Mouse (Mus musculus) heart, embryonic 13.5 days (tissue): ENCODE data around the gene Rab40c. TPM values are rescaled to one million over a fixed set of nuclear protein-coding genes. Genes with fewer than 3 reads are reported as not detected.

ENCODE experiments used
- ATAC-seq: fragments of 200-750 bp; cut with Nextera tagmentation; 2 replicates; pipeline ENCODE4 v1.8.0; 2017; ENCODE audit warnings: moderate TSS enrichment; ENCODE audit not compliant: insufficient number of reproducible peaks, low FRiP score, low TSS enrichment; ENCODE audit errors: extremely low read depth
- H3K27ac ChIP-seq: fragments of 300-500 bp; sonication (generic); replicated peaks from 2 replicates; pipeline ENCODE4 v1.5.1; 2015; ENCODE audit warnings: moderate library complexity, mild to moderate bottlenecking, inconsistent platforms
- H3K27me3 ChIP-seq: fragments of 300-500 bp; sonication (generic); replicated peaks from 2 replicates; pipeline ENCODE4 v1.6.1; 2015; ENCODE audit warnings: mild to moderate bottlenecking, inconsistent platforms
- H3K36me3 ChIP-seq: fragments of 300-500 bp; sonication (generic); 2 replicates; pipeline ENCODE4 v1.6.1; 2015; ENCODE audit warnings: mild to moderate bottlenecking, inconsistent platforms
- H3K4me1 ChIP-seq: fragments of 300-500 bp; sonication (generic); 2 replicates; pipeline ENCODE4 v1.6.1; 2015; ENCODE audit warnings: inconsistent platforms
- H3K4me2 ChIP-seq: fragments of 300-500 bp; sonication (generic); 2 replicates; pipeline ENCODE4 v1.6.1; 2015; ENCODE audit warnings: inconsistent platforms, mild to moderate bottlenecking, moderate library complexity
- H3K4me3 ChIP-seq: fragments of 300-500 bp; sonication (generic); 2 replicates; pipeline ENCODE4 v1.5.1; 2015; ENCODE audit warnings: moderate library complexity, mild to moderate bottlenecking, inconsistent platforms
- H3K9ac ChIP-seq: fragments of 300-500 bp; sonication (generic); 2 replicates; pipeline ENCODE4 v1.6.1; 2015; ENCODE audit warnings: inconsistent platforms, mild to moderate bottlenecking, moderate library complexity
- H3K9me3 ChIP-seq: fragments of 300-500 bp; sonication (generic); 2 replicates; pipeline ENCODE4 v1.6.1; 2016; ENCODE audit warnings: inconsistent platforms
- WGBS: fragments of 180-500 bp; shearing (Covaris S2); methylation state at CpG from one replicate; pipeline ENCODE4 v1.1.7; 2015; ENCODE audit warnings: mixed read lengths; 5-methylcytosine and 5-hydroxymethylcytosine counted together
- polyA plus RNA-seq: library from polyadenylated mRNA; unstranded; fragments of >200 nt; fragmentation: Nextera tagmentation; extraction: Ambion mirVana; gene quantifications from 2 replicates; pipeline ENCODE4 v1.2.1, GENCODE M21; 2015

Gene Rab40c
- polyA plus RNA-seq, 1 experiment from 2014 or later, result 16.4 TPM

DNA sequence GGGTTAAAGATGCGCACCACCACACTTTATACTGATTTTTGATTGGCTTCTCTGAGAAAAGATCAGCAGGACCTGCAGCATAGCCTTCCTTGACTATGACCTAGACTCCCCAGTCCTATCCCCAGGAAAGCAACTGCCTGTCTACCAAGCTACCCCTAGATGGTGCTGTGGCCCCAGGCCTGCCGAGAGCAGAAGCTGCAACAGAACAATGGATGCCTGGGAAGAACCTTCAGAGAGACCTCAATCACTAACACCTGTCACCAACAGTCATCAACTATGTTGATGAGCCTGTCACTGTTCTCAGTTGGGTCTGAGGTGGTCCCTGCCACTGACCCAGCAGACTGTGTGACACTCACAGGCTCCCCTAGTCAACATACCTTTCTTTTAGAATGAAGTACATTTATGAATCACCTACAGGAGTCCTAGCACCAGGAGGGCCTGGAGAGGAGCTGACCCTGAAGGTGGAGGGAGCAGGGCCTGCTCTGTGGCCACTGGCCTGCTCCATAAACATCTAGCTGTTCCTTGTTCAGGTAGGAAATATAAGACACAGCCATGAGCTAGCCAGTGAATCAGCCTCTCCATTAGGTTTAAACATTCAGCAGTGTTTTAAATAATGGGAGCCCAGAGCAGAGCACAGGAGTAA is 25.4 kb downstream of the Rab40c start:
- H3K27me3 ChIP-seq, result no peaks in the 10 kb centered on the region
- no peak overlapping the region for H3K4me3 ChIP-seq
- no peak overlapping the region for H3K4me2 ChIP-seq
- 30% methylated on average over 2 of the region's 2 CpGs for WGBS
- H3K36me3 ChIP-seq, result peaks cover 18% of the 10 kb centered on the region
- peaks cover 13% of the 10 kb centered on the region for H3K4me1 ChIP-seq
- H3K27ac ChIP-seq, result no peak overlapping the region
- H3K9me3 ChIP-seq, result no peaks in the 10 kb centered on the region
- no peak for ATAC-seq
- H3K9ac ChIP-seq, result no peak overlapping the region

DNA sequence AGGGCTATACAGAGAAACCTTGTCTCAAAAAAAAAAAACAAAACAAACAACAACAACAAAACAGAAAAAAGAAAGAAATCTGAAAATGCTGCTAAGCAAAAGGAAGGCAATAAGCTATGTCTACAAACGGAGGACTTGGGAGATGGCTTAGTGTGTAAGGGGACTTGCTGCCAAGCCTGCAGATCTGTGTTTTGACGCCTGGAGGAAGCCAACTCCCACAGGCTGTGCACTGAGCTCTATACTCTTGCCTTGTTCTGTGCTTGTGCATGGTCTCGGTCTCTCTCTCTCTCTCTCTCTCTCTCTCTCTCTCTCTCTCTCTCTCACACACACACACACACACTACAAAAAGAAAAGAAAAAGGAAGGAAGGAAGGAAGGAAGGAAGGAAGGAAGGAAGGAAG is 30.7 kb downstream of the Rab40c start:
- no peak for ATAC-seq
- 84% methylated on average over 3 of the region's 3 CpGs for WGBS
- H3K36me3 ChIP-seq, result peaks cover 50% of the 10 kb centered on the region

DNA sequence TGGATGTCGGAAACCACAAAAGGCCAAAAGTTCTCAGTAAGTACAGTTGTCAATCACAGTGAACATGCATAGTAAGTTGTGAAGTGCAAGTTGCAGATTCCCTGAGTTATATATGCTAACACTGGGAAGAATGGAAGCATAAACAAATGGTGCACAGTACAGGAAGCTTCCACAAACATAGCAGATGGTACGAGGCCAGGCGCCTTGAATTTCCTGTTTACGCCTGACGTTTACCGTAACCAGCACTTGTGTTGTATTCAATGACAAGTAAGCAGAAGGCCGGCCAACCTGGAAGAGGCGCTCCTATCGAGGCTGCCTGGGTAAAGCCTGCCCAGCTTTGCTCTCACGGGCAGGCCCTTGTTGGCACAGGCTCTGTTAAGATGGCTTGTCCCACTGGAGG is 32.1 kb downstream of the Rab40c start:
- WGBS, result 78% methylated on average over 10 of the region's 10 CpGs
- Histone ChIP-seq H3K36me3 (peaks cover 64% of the 10 kb centered on the region), H3K27me3 (no peaks in the 10 kb centered on the region), H3K4me3 (no peak overlapping the region), H3K27ac (no peak overlapping the region), H3K4me2 (no peak overlapping the region), H3K4me1 (no peaks in the 10 kb centered on the region), H3K9me3 (no peaks in the 10 kb centered on the region), H3K9ac (no peak overlapping the region)
- no peak for ATAC-seq

More for the DNA sequence above, 30.7 kb downstream of the Rab40c start:
- no peak overlapping the region for H3K9ac ChIP-seq
- H3K4me3 ChIP-seq, result no peak overlapping the region
- no peaks in the 10 kb centered on the region for H3K27me3 ChIP-seq
- H3K9me3 ChIP-seq, result no peaks in the 10 kb centered on the region
- H3K4me1 ChIP-seq, result no peaks in the 10 kb centered on the region
- H3K27ac ChIP-seq, result no peak overlapping the region
- H3K4me2 ChIP-seq, result no peak overlapping the region

DNA sequence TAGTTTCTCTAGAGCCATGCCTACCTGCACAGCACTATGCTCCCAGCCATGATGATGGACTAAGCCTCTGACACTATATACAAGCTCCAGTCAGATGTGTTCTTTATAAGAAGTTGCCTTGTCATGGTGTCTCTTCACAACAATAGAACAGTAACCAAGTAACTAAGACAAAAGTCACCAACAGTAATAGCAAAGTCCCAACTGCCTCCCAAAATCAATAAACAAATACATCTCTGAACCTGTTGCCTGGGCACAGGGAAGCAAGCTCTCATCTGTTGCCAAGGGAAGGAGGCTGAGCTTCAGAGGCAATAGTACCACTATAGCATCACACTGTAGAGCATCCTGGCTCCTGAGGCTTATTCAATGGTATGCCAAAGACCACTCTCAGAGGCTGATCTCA is 32.7 kb downstream of the Rab40c start:
- Histone ChIP-seq H3K9ac (no peak overlapping the region), H3K4me3 (no peak overlapping the region), H3K9me3 (no peaks in the 10 kb centered on the region), H3K27ac (no peak overlapping the region), H3K36me3 (peaks cover 69% of the 10 kb centered on the region), H3K27me3 (no peaks in the 10 kb centered on the region), H3K4me2 (no peak overlapping the region), H3K4me1 (peaks cover under 1% of the 10 kb centered on the region; the same call in 1 of the 2 replicates)
- ATAC-seq, result no peak

DNA sequence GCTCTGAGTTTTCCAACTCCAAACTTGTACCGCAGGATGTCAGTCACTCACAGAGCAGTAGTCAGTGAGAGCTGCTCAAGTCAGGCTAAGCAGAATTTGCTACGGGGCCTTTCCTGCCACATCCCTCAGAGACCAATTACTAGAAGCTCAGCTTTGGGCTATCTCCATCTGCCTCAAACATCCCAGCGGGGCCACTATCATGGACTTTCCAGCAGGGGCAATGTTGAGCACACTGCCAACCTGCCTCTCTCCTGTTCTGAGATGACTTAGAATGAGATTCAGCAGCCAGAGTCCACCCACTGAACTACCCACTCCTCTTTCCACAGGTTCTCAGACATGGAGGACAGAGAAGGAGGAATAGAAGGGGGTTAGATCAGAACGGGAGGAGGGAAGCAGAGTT is 33.9 kb downstream of the Rab40c start:
- no peak overlapping the region for H3K4me2 ChIP-seq
- WGBS, result 71% methylated on average over 4 of the region's 4 CpGs
- peaks cover 72% of the 10 kb centered on the region for H3K36me3 ChIP-seq
- H3K9me3 ChIP-seq, result no peaks in the 10 kb centered on the region
- no peak overlapping the region for H3K27ac ChIP-seq
- H3K9ac ChIP-seq, result no peak overlapping the region
- H3K4me3 ChIP-seq, result no peak overlapping the region
- no peaks in the 10 kb centered on the region for H3K27me3 ChIP-seq
- no peak for ATAC-seq
- peaks cover 11% of the 10 kb centered on the region for H3K4me1 ChIP-seq

DNA sequence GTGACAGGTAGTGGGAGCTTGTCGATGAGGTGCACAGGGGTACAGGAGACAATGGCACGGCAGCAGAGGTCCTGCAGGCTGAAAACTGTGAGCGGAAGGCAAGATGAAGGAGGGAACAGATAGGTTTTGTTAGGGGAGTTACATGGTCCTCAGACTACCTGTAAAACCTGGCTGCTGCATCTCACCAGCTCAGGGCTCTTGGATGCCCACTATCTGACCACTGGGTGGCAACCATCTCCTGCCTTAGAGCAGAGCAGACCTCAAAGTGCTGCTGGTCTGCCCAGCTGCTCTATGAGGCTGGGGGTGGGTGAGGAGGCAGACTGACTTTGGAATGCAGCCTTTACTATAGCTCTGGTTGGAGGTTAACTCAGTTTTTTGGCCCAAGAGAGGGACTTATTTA is 35.7 kb downstream of the Rab40c start:
- WGBS, result 88% methylated on average over 3 of the region's 3 CpGs

DNA sequence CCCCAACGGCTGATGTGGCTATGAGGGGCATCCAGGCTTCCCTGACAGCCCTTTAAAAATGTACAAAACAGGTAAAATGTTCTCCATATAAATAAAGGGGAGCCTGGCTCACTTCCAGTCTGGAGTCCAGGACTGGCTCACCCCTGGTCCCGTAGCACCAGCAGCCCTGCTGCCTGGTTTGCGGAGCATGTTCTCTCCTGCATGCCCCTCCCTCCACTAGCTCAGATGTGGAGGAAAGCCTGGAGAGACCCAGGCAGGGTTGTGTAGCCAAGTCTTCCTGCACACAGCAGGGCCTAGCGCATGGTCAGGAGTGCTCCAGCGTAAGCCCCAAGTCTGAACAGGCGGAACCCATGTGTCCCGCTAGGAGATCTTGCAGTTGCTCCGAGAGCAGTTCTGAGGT is 36.3 kb downstream of the Rab40c start:
- H3K4me3 ChIP-seq, result no peak overlapping the region
- H3K9me3 ChIP-seq, result no peaks in the 10 kb centered on the region
- no peak overlapping the region for H3K27ac ChIP-seq
- H3K4me1 ChIP-seq, result peaks cover 13% of the 10 kb centered on the region
- H3K36me3 ChIP-seq, result peaks cover 64% of the 10 kb centered on the region
- H3K9ac ChIP-seq, result no peak overlapping the region
- no peak for ATAC-seq
- no peak overlapping the region for H3K4me2 ChIP-seq
- 84% methylated on average over 8 of the region's 8 CpGs for WGBS
- H3K27me3 ChIP-seq, result no peaks in the 10 kb centered on the region

More for the DNA sequence above, 35.7 kb downstream of the Rab40c start:
- ATAC-seq, result no peak
- Histone ChIP-seq H3K36me3 (peaks cover 64% of the 10 kb centered on the region), H3K9ac (no peak overlapping the region), H3K27me3 (no peaks in the 10 kb centered on the region), H3K4me2 (no peak overlapping the region), H3K27ac (no peak overlapping the region), H3K9me3 (no peaks in the 10 kb centered on the region), H3K4me1 (peaks cover 13% of the 10 kb centered on the region), H3K4me3 (no peak overlapping the region)

DNA sequence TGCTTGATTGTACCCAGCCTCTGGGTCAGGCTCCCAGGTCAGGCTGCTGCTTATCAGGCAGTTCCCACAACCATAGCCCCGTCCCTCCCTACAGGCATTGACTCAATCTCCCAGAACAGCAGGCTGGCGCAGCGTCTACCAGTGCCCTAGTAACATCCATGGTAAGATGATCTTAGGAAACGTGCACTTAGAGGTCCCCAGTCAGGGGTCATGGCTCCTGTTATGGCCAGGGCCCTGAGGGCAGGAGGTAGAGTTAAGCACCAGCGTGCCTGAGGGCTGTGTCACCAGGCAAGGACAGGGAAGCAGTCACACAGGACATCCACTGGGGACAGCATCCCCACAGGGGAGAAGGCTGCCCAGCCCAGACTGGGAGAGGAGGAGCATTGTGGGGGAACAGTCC is 37.2 kb downstream of the Rab40c start:
- no peak overlapping the region for H3K9ac ChIP-seq
- H3K4me1 ChIP-seq, result peaks cover 13% of the 10 kb centered on the region
- no peaks in the 10 kb centered on the region for H3K9me3 ChIP-seq
- peaks cover 62% of the 10 kb centered on the region for H3K36me3 ChIP-seq
- H3K4me3 ChIP-seq, result no peak overlapping the region
- 33% methylated on average over 5 of the region's 5 CpGs for whole genome bisulfite sequencing
- no peak for ATAC-seq
- no peaks in the 10 kb centered on the region for H3K27me3 ChIP-seq
- no peak overlapping the region for H3K4me2 ChIP-seq
- H3K27ac ChIP-seq, result no peak overlapping the region; the same call in 1 of the 2 replicates

DNA sequence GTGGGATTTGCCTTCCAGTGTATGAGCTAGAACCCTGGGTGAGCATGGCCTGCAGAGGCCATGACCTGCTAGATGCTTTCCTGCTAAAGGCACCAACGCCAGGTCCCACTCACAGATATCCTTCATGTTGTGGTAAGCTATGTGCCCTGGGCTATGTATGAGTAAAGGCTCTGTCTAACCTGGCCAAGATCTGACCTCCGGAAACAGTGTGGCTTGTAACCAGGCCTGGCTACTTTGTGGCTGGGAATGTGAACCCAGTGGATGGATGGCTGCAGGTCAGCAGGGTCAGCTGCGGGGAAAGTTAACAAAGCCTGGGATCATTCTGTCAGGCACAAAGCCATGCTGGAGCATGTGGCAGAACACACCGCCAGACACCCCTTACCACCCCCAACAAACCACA is 37.8 kb downstream of the Rab40c start:
- Histone ChIP-seq H3K9ac (no peak overlapping the region), H3K9me3 (no peaks in the 10 kb centered on the region), H3K27ac (peak overlapping the region; percentile 22; the same call in 1 of the 2 replicates), H3K4me2 (no peak overlapping the region), H3K4me3 (no peak overlapping the region), H3K4me1 (peaks cover 19% of the 10 kb centered on the region), H3K36me3 (peaks cover 60% of the 10 kb centered on the region), H3K27me3 (no peaks in the 10 kb centered on the region)
- no peak for ATAC-seq
- 46% methylated on average over 4 of the region's 4 CpGs for WGBS

DNA sequence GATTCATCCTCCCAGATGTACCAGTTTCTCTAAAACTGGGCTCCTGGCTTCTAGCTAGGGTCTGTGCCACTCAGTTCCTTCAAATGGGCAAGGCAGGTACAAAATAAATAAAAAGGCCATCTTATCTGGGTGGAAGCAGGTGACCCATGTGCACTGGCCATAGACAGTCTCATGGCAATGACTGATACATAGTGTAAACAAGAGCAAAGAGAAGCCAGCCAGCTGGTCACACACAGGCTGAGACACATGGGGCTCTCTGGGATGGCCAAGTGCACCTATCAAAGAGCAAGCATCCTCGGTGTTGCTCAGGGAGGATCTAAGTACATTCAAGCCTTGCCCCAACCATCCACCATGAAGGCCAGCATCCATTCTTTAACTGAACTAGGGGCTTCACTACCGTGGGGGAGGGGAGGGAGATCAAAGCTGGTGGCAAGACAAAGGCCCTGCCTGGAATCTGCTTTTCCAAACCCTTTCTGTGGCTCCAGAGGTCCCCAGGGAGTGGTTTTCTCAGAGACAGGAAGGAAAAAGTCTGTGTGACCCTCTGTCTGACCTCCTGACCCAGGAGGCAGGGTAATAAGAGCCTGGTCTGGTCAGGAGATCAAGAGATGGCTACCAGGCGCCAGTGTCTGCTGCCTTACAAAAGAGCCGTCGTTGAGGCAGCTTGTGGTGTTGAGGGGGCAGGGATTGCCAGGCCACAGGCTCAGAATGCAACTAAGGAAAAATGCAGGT is 38.5 kb downstream of the Rab40c start:
- Histone ChIP-seq H3K4me1 (peaks cover 25% of the 10 kb centered on the region), H3K9me3 (no peaks in the 10 kb centered on the region), H3K4me3 (no peak overlapping the region), H3K9ac (no peak overlapping the region), H3K4me2 (no peak overlapping the region), H3K27ac (no peak overlapping the region), H3K27me3 (no peaks in the 10 kb centered on the region), H3K36me3 (peaks cover 60% of the 10 kb centered on the region)
- WGBS, result 26% methylated on average over 5 of the region's 5 CpGs
- ATAC-seq, result no peak

DNA sequence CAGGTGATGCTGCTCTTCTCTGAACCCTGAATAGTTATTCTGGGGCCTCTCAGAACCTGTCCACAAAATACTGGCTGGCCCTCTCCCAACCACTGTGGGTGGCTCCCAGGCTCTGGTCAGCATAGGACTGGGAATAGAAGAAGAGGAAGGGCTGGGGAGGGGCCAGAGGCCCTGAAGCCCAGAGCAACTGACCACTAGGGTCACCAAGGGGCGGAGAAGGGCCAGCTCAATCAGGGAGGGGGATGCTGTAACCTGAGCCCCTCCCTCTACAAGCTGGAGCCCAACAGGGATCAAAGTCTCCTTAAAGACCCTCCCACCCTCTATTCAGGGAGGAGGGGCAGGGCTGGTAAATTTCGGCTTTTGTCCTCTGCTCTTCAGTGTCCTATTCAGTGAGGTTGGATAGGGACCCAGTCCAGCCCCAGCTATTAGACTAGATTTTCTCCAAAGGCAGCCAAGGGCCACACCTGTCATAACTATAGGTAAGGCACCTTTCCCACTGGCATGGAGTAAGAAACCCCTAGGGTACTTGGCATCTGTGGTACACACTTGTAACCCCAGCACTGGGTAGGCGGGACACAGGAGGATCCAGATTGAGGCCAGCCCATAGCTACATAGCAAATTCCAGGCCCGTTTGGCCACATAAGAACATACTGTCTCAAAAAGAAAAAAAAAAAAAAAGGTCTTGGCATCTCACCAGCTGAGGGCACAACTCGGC is 39.2 kb downstream of the Rab40c start, which contains the start of gene Wfikkn1:
Gene Wfikkn1 (minus strand): TSS at position 663 of the 715 bp plus-strand sequence.
- Histone ChIP-seq H3K27me3 (no peaks in the 10 kb centered on the region), H3K9me3 (no peaks in the 10 kb centered on the region), H3K36me3 (peaks cover 60% of the 10 kb centered on the region), H3K4me1 (peaks cover 29% of the 10 kb centered on the region), H3K4me2 (no peak within 1 kb of the TSS), H3K27ac (0 out of 2 replicates have a peak within 1 kb of the TSS, but pooled peaks have one; percentile 22), H3K4me3 (no peak within 1 kb of the TSS), H3K9ac (no peak within 1 kb of the TSS)
- ATAC-seq, result no peak
- WGBS, result 53% methylated on average over 5 of the region's 5 CpGs
